Mouse (Mus musculus) left cerebral cortex, adult 2 months (tissue): Measurements from ENCODE around the gene Gm7324. TPM values are rescaled to one million over a fixed set of nuclear protein-coding genes. Genes with fewer than 3 reads are reported as not detected.
"Not testable (repeated sequence)": the region's sequence is repeated elsewhere in the genome, so short reads cannot be mapped to it uniquely, and the experiment has no call there.

Experiments
- DNase-seq, 2 experiments: peaks; one replicate each; pipeline ENCODE4 v3.0.0; 2021 to 2022; ENCODE audit warnings: low spot score in 2 of 2, mixed read lengths in 1 of 2; ENCODE audit errors: extremely low spot score in 1 of 2
- H3K27ac ChIP-seq: fragments of 200-600 bp; 2 replicates; pipeline ENCODE4 v1.8.1; 2022
- H3K4me3 ChIP-seq: fragments of 200-600 bp; 2 replicates; pipeline ENCODE4 v1.8.1; 2022
- intact Hi-C: fragments of 180-260 bp; cut with DNase I; formaldehyde crosslinking; loops from one replicate; pipeline ENCODE4 v1.15.1; 2025
- long read RNA-seq, 2 experiments: library from polyadenylated mRNA; stranded (forward); transcript quantifications; one replicate each; pipeline ENCODE4 v2.0.0; 2021; ENCODE audit warnings: borderline mapping rate in 2 of 2
- total RNA-seq, 2 experiments: library from RNA; stranded (reverse); gene quantifications; 2 replicates each; pipeline ENCODE4 v1.2.3; 2021

Gene Gm7324
- total RNA-seq = 1 to 10 TPM; 1.7 to 1.8 TPM
- long read RNA-seq, experiment 1 = 0 reads
- long read RNA-seq, experiment 2 = 0 reads

GRCm38 (mm10) chr14:43697621-43698020, at the start of gene Gm7324:
Gene Gm7324 (plus strand): TSS chr14:43697828.
- intact Hi-C loops, DNase-seq: not testable (repeated sequence)

GRCm38 (mm10) chr14:43677099-43677498, 20.5 kb upstream of the Gm7324 start, which contains the start of gene Gm8165:
Gene Gm8165 (minus strand): TSS chr14:43677199.
- H3K4me3 ChIP-seq, intact Hi-C loops, DNase-seq, H3K27ac ChIP-seq: not testable (repeated sequence)

More at GRCm38 (mm10) chr14:43697621-43698020, at the start of gene Gm7324:
- H3K4me3 ChIP-seq, H3K27ac ChIP-seq: not testable (repeated sequence)

GRCm38 (mm10) chr14:43727385-43727784, 29.8 kb downstream of the Gm7324 start, which contains the start of gene Gm16506:
Gene Gm16506 (minus strand): TSS chr14:43727485.
- H3K4me3 ChIP-seq, intact Hi-C loops, DNase-seq, H3K27ac ChIP-seq: not testable (repeated sequence)

- DNase-seq, H3K27ac ChIP-seq, intact Hi-C loops: not testable (repeated sequence)
Measured at GRCm38 (mm10) chr14:43747566-43747965, 49.9 kb downstream of the Gm7324 start, which contains the start of gene Gm6526. Gene Gm6526 (plus strand): TSS chr14:43747866.

More at GRCm38 (mm10) chr14:43747566-43747965, 49.9 kb downstream of the Gm7324 start, which contains the start of gene Gm6526:
- not testable (repeated sequence) for H3K4me3 ChIP-seq

Other genes starting within 250 kb of the Gm7324 start
- gene Gm5799, start 154.3 kb upstream of the Gm7324 start, total RNA-seq = under 1 TPM in 1 of 2 experiments, not detected in 1; 0.93 TPM
- not detected for gene Gm17654, start 118.7 kb upstream of the Gm7324 start, total RNA-seq
- not detected for gene Gm10375, start 89.8 kb upstream of the Gm7324 start, total RNA-seq
- not detected for gene Gm8165, start 20.6 kb upstream of the Gm7324 start, total RNA-seq
- not detected for gene Gm16506, start 29.7 kb downstream of the Gm7324 start, total RNA-seq
- gene Gm6526, start 50.0 kb downstream of the Gm7324 start, total RNA-seq = not detected
- gene Gm8180, start 86.9 kb downstream of the Gm7324 start, total RNA-seq = not detected
- not detected for gene Ear1, start 177.7 kb downstream of the Gm7324 start, total RNA-seq
- not detected for gene Ear10, start 225.7 kb downstream of the Gm7324 start, total RNA-seq
- gene Gm8113, start 227.6 kb downstream of the Gm7324 start, total RNA-seq = under 1 TPM in 1 of 2 experiments, not detected in 1; 0.21 TPM